ENCODE assay signal across 23 mouse cellular contexts in the genomic region with DNA sequence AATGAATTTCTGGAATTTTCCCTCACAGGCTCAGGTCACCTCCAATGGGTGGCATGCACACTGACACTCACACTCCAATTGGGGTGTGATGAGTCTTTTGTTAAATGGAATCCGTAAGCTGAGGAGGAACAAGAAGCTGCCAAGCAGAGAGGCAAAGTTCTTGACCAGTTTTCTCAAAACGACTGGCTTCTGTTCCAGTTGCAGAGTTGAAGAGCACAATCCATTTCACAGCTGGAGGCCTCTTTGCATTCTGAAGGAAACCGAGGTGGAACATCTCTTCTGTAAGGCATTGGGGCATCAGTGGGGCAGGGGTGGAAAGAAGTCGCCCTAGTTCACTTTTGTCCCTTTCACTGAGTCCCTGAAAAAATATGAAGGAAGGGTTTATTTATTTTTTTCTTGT. TPM values are rescaled to one million over a fixed set of nuclear protein-coding genes. Genes with fewer than 3 reads are reported as not detected.
DNase-seq lines count a peak whose midpoint lies in the region; ATAC-seq and TF ChIP-seq lines count a peak whose summit lies in the region.
"Had no signal": no experiment of that assay in that cellular context is flagged by ENCODE, and none has a peak within 500 bp of the region (broad histone marks: within the 10 kb centered on the region; RNA-seq: fewer than 3 reads in every experiment).

No protein-coding gene starts in this region.

- H3K9me3 ChIP-seq in midbrain, embryonic 11.5 days (ENCODE audit: control insufficient read depth, low read length): no peaks in the 10 kb centered on the region
- no peaks in the 10 kb centered on the region for H3K9me3 ChIP-seq in midbrain, embryonic 14.5 days (ENCODE audit: control insufficient read depth, low read length)
- no peaks in the 10 kb centered on the region for H3K9me3 ChIP-seq in ES-E14 (ENCODE audit: control insufficient read depth, insufficient read depth, low read depth, low read length)
- H3K9me3 ChIP-seq: embryonic facial prominence, embryonic 10.5 days; embryonic facial prominence, embryonic 12.5 days; forebrain, embryonic 13.5 days; forebrain, embryonic 15.5 days had no signal

- peak; percentile 26 for DNase-seq in midbrain, embryonic 11.5 days (ENCODE audit: low spot score, missing footprints)
- DNase-seq in midbrain, embryonic 14.5 days: no peak
- DNase-seq in ES-E14 (ENCODE audit: low read depth, low spot score) (peak; percentile 30), ZHBTc4 (ENCODE audit: low read depth, low spot score) (peak; percentile 72)
- no peak for DNase-seq in layer of hippocampus, adult 9-11 months
- no peak for DNase-seq in ovary, postnatal 14 days (ENCODE audit: low spot score)
- DNase-seq: adrenal gland, adult 2 months; adrenal gland, postnatal 10 days; adrenal gland, postnatal 25 days; cerebellum, adult 11-12 months; cerebellum, adult 2 months; cerebellum, adult 9-10 months; cerebellum, postnatal 10 days; cerebellum, postnatal 25 days; forebrain, postnatal 0 days had no signal

- ATAC-seq in midbrain, embryonic 11.5 days (ENCODE audit: low FRiP score): no peak
- no peak for ATAC-seq in midbrain, embryonic 14.5 days (ENCODE audit: low FRiP score, low TSS enrichment)
- ATAC-seq: forebrain, embryonic 13.5 days; forebrain, embryonic 15.5 days; forebrain, postnatal 0 days had no signal

- in situ Hi-C loops in ES-E14 (cut with MboI; ENCODE audit: low sequenced_read_pairs in 2 of 2, unreplicated experiment in 2 of 2): no loop called here

- 53% methylated on average over 4 of the region's 4 CpGs for WGBS in midbrain, embryonic 11.5 days
- 55% methylated on average over 4 of the region's 4 CpGs for WGBS in midbrain, embryonic 14.5 days

- H3K9ac ChIP-seq in midbrain, embryonic 11.5 days (ENCODE audit: low read length): no peak overlapping the region
- no peak overlapping the region for H3K9ac ChIP-seq in midbrain, embryonic 14.5 days (replicated peaks; ENCODE audit: low read length)
- H3K9ac ChIP-seq in ES-E14 (ENCODE audit: insufficient read depth, low read depth, low read length, poor library complexity, severe bottlenecking): no peak overlapping the region
- H3K9ac ChIP-seq: embryonic facial prominence, embryonic 12.5 days; forebrain, embryonic 13.5 days; forebrain, embryonic 15.5 days; forebrain, postnatal 0 days had no signal

- no peaks in the 10 kb centered on the region for H3K27me3 ChIP-seq in midbrain, embryonic 11.5 days (ENCODE audit: control insufficient read depth, insufficient read depth, low read length)
- no peaks in the 10 kb centered on the region for H3K27me3 ChIP-seq in midbrain, embryonic 14.5 days (ENCODE audit: control insufficient read depth, insufficient read depth, low read length)
- H3K27me3 ChIP-seq: embryonic facial prominence, embryonic 12.5 days; forebrain, embryonic 13.5 days; forebrain, embryonic 15.5 days had no signal

- H3K4me3 ChIP-seq in midbrain, embryonic 11.5 days (ENCODE audit: low read depth, low read length): no peak overlapping the region
- no peak overlapping the region for H3K4me3 ChIP-seq in midbrain, embryonic 14.5 days (replicated peaks; ENCODE audit: low read depth, low read length)
- no peak overlapping the region for H3K4me3 ChIP-seq in ES-E14 (ENCODE audit: insufficient read depth in 1 of 2, low read depth in 1 of 2, low read length in 2 of 2, poor library complexity in 1 of 2, severe bottlenecking in 1 of 2)
- H3K4me3 ChIP-seq: embryonic facial prominence, embryonic 10.5 days; embryonic facial prominence, embryonic 12.5 days; forebrain, embryonic 13.5 days; forebrain, embryonic 15.5 days had no signal

- no peak overlapping the region for H3K4me2 ChIP-seq in midbrain, embryonic 11.5 days
- no peak overlapping the region for H3K4me2 ChIP-seq in midbrain, embryonic 14.5 days (ENCODE audit: low read length)
- H3K4me2 ChIP-seq: embryonic facial prominence, embryonic 12.5 days; forebrain, embryonic 13.5 days; forebrain, embryonic 15.5 days had no signal

- no peak overlapping the region for H3K27ac ChIP-seq in midbrain, embryonic 11.5 days (ENCODE audit: low read depth, low read length)
- no peak overlapping the region for H3K27ac ChIP-seq in midbrain, embryonic 14.5 days (replicated peaks; ENCODE audit: low read depth, low read length)
- H3K27ac ChIP-seq in ES-E14 (ENCODE audit: insufficient read depth, low read depth, low read length, poor library complexity, severe bottlenecking): no peak overlapping the region
- H3K27ac ChIP-seq: embryonic facial prominence, embryonic 10.5 days; embryonic facial prominence, embryonic 12.5 days; forebrain, embryonic 13.5 days; forebrain, embryonic 15.5 days had no signal

- H3K4me1 ChIP-seq in midbrain, embryonic 11.5 days (ENCODE audit: control insufficient read depth, insufficient read depth, low read length): no peaks in the 10 kb centered on the region
- H3K4me1 ChIP-seq in midbrain, embryonic 14.5 days (ENCODE audit: control insufficient read depth, insufficient read depth, low read length): no peaks in the 10 kb centered on the region
- H3K4me1 ChIP-seq in ES-E14 (ENCODE audit: control insufficient read depth in 2 of 2, insufficient read depth in 2 of 2, low read length in 2 of 2, poor library complexity in 1 of 2): 0 out of 4 replicates have a peak, but pooled peaks cover 0 to 1% of the 10 kb centered on the region in 2 experiments
- H3K4me1 ChIP-seq: embryonic facial prominence, embryonic 10.5 days; embryonic facial prominence, embryonic 12.5 days; forebrain, embryonic 13.5 days; forebrain, embryonic 15.5 days had no signal

- no peaks in the 10 kb centered on the region for H3K36me3 ChIP-seq in midbrain, embryonic 11.5 days (ENCODE audit: control insufficient read depth, insufficient read depth, low read length)
- H3K36me3 ChIP-seq in midbrain, embryonic 14.5 days (ENCODE audit: control insufficient read depth, insufficient read depth, low read length): no peaks in the 10 kb centered on the region
- no peaks in the 10 kb centered on the region for H3K36me3 ChIP-seq in ES-E14 (ENCODE audit: control insufficient read depth, insufficient read depth, low read length, poor library complexity, severe bottlenecking)
- H3K36me3 ChIP-seq: embryonic facial prominence, embryonic 10.5 days; embryonic facial prominence, embryonic 12.5 days; forebrain, embryonic 15.5 days had no signal

TF ChIP-seq in ES-E14, 5 proteins besides CTCF, POLR2A, EP300 and RAD21:
- TF ChIP-seq HCFC1 (IDR thresholded peaks at IDR 0.05; ENCODE audit: borderline replicate concordance, insufficient read depth, low read length): no peak
- TF ChIP-seq ZNF384 (IDR thresholded peaks at IDR 0.05; ENCODE audit: low read depth, low read length): no peak
- no peak for TF ChIP-seq CHD2 (IDR thresholded peaks at IDR 0.05; ENCODE audit: low read depth, low read length)
- no peak for TF ChIP-seq ZC3H11A (IDR thresholded peaks at IDR 0.05; ENCODE audit: borderline replicate concordance, low read depth, low read length)
- TF ChIP-seq MAFK (IDR thresholded peaks at IDR 0.05; ENCODE audit: insufficient read depth, low read depth, low read length): no peak
TF ChIP-seq in ES-E14: peak in this region for 0.

RNA-seq across cellular contexts. Expression of a gene that starts 30.9 kb away (rescaled TPM):
- polyA plus RNA-seq in midbrain, embryonic 11.5 days (2014; fragmentation: Nextera tagmentation; extraction: Ambion mirVana): not detected in 2 replicates
- not detected in 2 replicates for polyA plus RNA-seq in midbrain, embryonic 14.5 days (2014; fragmentation: Nextera tagmentation; extraction: Ambion mirVana)
- total RNA-seq in ES-E14 (2012; rRNA removed): not detected in 2 replicates
- total RNA-seq: adrenal gland, adult 2 months; adrenal gland, postnatal 25 days; forebrain, postnatal 0 days; MEL had no signal
- polyA plus RNA-seq: adrenal gland, adult 2 months; C2C12; cerebellum, adult 2 months; embryonic facial prominence, embryonic 10.5 days; embryonic facial prominence, embryonic 12.5 days; embryonic facial prominence, embryonic 14.5 days; forebrain, embryonic 11.5 days; forebrain, embryonic 13.5 days; forebrain, embryonic 15.5 days; forebrain, postnatal 0 days had no signal

Comparison
In these comparisons a context has a peak if more than half of its experiments do, and no peak if none do; other contexts are left out.
1. DNase-seq: peak in midbrain, embryonic 11.5 days (single experiment), ES-E14 (single experiment) and ZHBTc4 (single experiment); none in midbrain, embryonic 14.5 days (single experiment), layer of hippocampus, adult 9-11 months (single experiment) and ovary, postnatal 14 days (single experiment).